Mouse (Mus musculus) frontal cortex, postnatal 10 days (tissue): ENCODE data around the gene Misp.

Experiments used
- DNase-seq, 2 experiments: peaks; one replicate each; pipeline ENCODE4 v3.0.0; 2022; ENCODE audit warnings: low spot score in 2 of 2, mixed read lengths in 1 of 2

Gene Misp

GRCm38 (mm10) chr10:79873715-79874289 lies 53.0 kb downstream of the Misp start:
- DNase-seq = no peak

GRCm38 (mm10) chr10:79874290-79874862 lies 53.6 kb downstream of the Misp start, which contains the start of the genes Prtn3 and Plppr3:
TSS of gene Prtn3 (plus strand) at chr10:79874476.
TSS of gene Plppr3 (minus strand) at chr10:79874634.
- DNase-seq = peak in 1 of 2 experiments; percentile 59

- DNase-seq = no peak
These were observed 56.4 kb downstream of the Misp start for GRCm38 (mm10) chr10:79877174-79877573.

GRCm38 (mm10) chr10:79877757-79878156 lies 57.0 kb downstream of the Misp start:
- DNase-seq = no peak

GRCm38 (mm10) chr10:79879527-79879926 lies 58.7 kb downstream of the Misp start:
- DNase-seq = no peak
